Mouse (Mus musculus): ENCODE results near the gene Fdxr. TPM values are rescaled to one million over a fixed set of nuclear protein-coding genes. Genes with fewer than 3 reads are reported as not detected.

Gene Fdxr
- polyA plus RNA-seq (2017; shearing (Covaris generic)) = 10 to 100 TPM; 26.7 to 35.3 TPM

GRCm38 (mm10) chr11:115276780-115277603 is at the start of gene Fdxr:
Gene Fdxr (minus strand): TSS chr11:115277050.

GRCm38 (mm10) chr11:115321906-115322693 is 45.2 kb upstream of the Fdxr start, which contains the start of gene Ush1g:
Gene Ush1g (minus strand): TSS chr11:115322041.

GRCm38 (mm10) chr11:115306863-115307262 is 30.0 kb upstream of the Fdxr start, which contains the start of gene Otop2:
Gene Otop2 (plus strand): TSS chr11:115307163.

GRCm38 (mm10) chr11:115297214-115297826 is 20.5 kb upstream of the Fdxr start, which contains the start of gene Fads6:
Gene Fads6 (minus strand): TSS chr11:115297663.

GRCm38 (mm10) chr11:115267061-115267883 is 9.6 kb downstream of the Fdxr start, which contains the start of gene Grin2c:
Gene Grin2c (minus strand): TSS chr11:115267243.

Other genes with a start within 250 kb of the Fdxr start
- gene Cd300ld5, start 239.3 kb downstream of the Fdxr start, polyA plus RNA-seq (2017; shearing (Covaris generic)) = not detected
- not detected for gene Cd300ld3, start 228.6 kb downstream of the Fdxr start, polyA plus RNA-seq (2017; shearing (Covaris generic))
- under 1 TPM in 1 of 2 experiments, not detected in 1; 0.73 TPM for gene Cd300e, start 214.9 kb downstream of the Fdxr start, polyA plus RNA-seq (2017; shearing (Covaris generic))
- 100 to 1,000 TPM; 161 to 191 TPM for gene Rab37, start 185.6 kb downstream of the Fdxr start, polyA plus RNA-seq (2017; shearing (Covaris generic))
- 1 to 10 TPM in 1 of 2 experiments, under 1 TPM in 1; 0.60 to 4.1 TPM for gene Cd300lf, start 143.1 kb downstream of the Fdxr start, polyA plus RNA-seq (2017; shearing (Covaris generic))
- gene Slc9a3r1, start 113.7 kb downstream of the Fdxr start, polyA plus RNA-seq (2017; shearing (Covaris generic)) = 100 to 1,000 TPM; 316 to 490 TPM
- gene Tmem104, start 89.6 kb downstream of the Fdxr start, polyA plus RNA-seq (2017; shearing (Covaris generic)) = 10 to 100 TPM in 1 of 2 experiments, 1 to 10 TPM in 1; 9.5 to 14.9 TPM
- gene Nat9, start 89.2 kb downstream of the Fdxr start, polyA plus RNA-seq (2017; shearing (Covaris generic)) = 10 to 100 TPM in 1 of 2 experiments, 1 to 10 TPM in 1; 7.7 to 13.8 TPM
- gene Grin2c, start 9.8 kb downstream of the Fdxr start, polyA plus RNA-seq (2017; shearing (Covaris generic)) = under 1 TPM in 1 of 2 experiments, not detected in 1; 0.05 TPM
- gene Fads6, start 20.6 kb upstream of the Fdxr start, polyA plus RNA-seq (2017; shearing (Covaris generic)) = 1 to 10 TPM in 1 of 2 experiments, under 1 TPM in 1; 0.57 to 1.1 TPM
- gene Otop2, start 30.1 kb upstream of the Fdxr start, polyA plus RNA-seq (2017; shearing (Covaris generic)) = not detected
- not detected for gene Ush1g, start 45.0 kb upstream of the Fdxr start, polyA plus RNA-seq (2017; shearing (Covaris generic))
- under 1 TPM in 1 of 2 experiments, not detected in 1; 0.16 TPM for gene Otop3, start 57.7 kb upstream of the Fdxr start, polyA plus RNA-seq (2017; shearing (Covaris generic))
- gene Hid1, start 90.7 kb upstream of the Fdxr start, polyA plus RNA-seq (2017; shearing (Covaris generic)) = 1 to 10 TPM; 2.2 to 9.0 TPM
- gene Cdr2l, start 104.9 kb upstream of the Fdxr start, polyA plus RNA-seq (2017; shearing (Covaris generic)) = under 1 TPM in 1 of 2 experiments, not detected in 1; 0.41 TPM
- 100 to 1,000 TPM; 139 to 191 TPM for gene Mrpl58, start 126.7 kb upstream of the Fdxr start, polyA plus RNA-seq (2017; shearing (Covaris generic))
- 100 to 1,000 TPM; 717 to 796 TPM for gene Atp5h, start 142.9 kb upstream of the Fdxr start, polyA plus RNA-seq (2017; shearing (Covaris generic))
- gene Kctd2, start 143.1 kb upstream of the Fdxr start, polyA plus RNA-seq (2017; shearing (Covaris generic)) = 10 to 100 TPM; 47.7 to 82.2 TPM
- under 1 TPM in 1 of 2 experiments, not detected in 1; 0.23 TPM for gene Trim80, start 163.5 kb upstream of the Fdxr start, polyA plus RNA-seq (2017; shearing (Covaris generic))
- gene Slc16a5, start 185.4 kb upstream of the Fdxr start, polyA plus RNA-seq (2017; shearing (Covaris generic)) = 10 to 100 TPM in 1 of 2 experiments, 1 to 10 TPM in 1; 2.6 to 13.6 TPM
- 10 to 100 TPM; 69.6 to 70.1 TPM for gene Armc7, start 198.6 kb upstream of the Fdxr start, polyA plus RNA-seq (2017; shearing (Covaris generic))
- 100 to 1,000 TPM; 336 to 352 TPM for gene Nt5c, start 214.8 kb upstream of the Fdxr start, polyA plus RNA-seq (2017; shearing (Covaris generic))
- gene Jpt1, start 237.3 kb upstream of the Fdxr start, polyA plus RNA-seq (2017; shearing (Covaris generic)) = 100 to 1,000 TPM; 509 to 536 TPM